Mouse (Mus musculus) megakaryocyte, adult 5-6 weeks (primary cell): ENCODE results near the gene Dapk3. TPM values are rescaled to one million over a fixed set of nuclear protein-coding genes. Genes with fewer than 3 reads are reported as not detected.
A peak's percentile ranks its signal among the peaks of the same experiment; 100 is the strongest.
"Not testable (repeated sequence)": the region's sequence is repeated elsewhere in the genome, so short reads cannot be mapped to it uniquely, and the experiment has no call there.

ENCODE experiments used
- ATAC-seq: 2 replicates; pipeline ENCODE4 v1.8.0; 2016; ENCODE audit warnings: mild to moderate bottlenecking, inconsistent platforms; ENCODE audit not compliant: poor library complexity, severe bottlenecking
- total RNA-seq, 2 experiments: library from RNA; stranded (forward) in 1 of 2; stranded (reverse) in 1 of 2; fragments of 153-499, 151-499 nt in 1 of 2; fragments of 221-1000, 200-1000 nt in 1 of 2; gene quantifications; 2 replicates each; pipeline versions ENCODE4 v1.2.3 to v1.2.4; 2015 to 2017

The Dapk3 gene
- total RNA-seq, 2 experiments from 2014 or later, result 9.8 to 27.5 TPM

DNA sequence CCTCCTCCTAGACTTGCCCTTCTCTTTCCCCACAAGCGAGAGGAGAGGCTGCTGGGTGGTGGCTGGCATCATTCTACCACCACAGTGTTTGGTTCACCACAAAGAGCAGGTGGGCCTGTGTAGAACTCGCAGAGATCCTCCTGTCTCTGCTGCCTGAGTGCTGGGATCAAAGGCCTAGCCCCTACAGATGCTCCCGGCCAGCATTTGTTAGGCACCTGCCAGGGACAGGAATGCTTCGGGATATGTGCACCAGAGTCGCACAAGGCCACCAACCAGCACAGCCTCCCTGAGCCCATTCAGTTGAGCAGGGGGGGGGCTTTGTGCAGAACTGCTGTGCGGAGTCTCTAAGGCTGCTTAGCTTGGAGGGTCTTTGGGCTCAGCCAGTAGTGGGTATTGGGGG, 37.5 kb upstream of the Dapk3 start:
- no peak for ATAC-seq

DNA sequence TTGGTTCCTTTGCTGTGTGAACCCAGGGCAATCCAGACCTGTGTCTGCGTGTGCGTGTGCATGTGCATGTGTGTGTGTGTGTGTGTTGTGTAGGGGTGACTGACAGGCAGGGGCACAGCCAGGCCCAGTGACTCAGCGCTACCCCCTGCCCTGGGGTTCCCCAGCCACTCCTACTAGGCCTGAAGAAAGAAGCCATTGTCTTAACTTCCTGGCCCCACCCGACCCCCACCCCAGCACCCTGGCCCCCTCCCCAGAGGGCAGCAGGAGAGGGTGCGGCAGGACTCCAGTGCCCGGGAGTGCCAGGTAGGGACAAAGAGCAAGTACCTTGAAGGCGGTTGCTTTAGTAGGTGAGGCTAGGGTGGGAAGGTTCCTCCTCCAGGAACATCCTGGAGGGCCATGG, 37.0 kb upstream of the Dapk3 start:
- ATAC-seq, result no peak

DNA sequence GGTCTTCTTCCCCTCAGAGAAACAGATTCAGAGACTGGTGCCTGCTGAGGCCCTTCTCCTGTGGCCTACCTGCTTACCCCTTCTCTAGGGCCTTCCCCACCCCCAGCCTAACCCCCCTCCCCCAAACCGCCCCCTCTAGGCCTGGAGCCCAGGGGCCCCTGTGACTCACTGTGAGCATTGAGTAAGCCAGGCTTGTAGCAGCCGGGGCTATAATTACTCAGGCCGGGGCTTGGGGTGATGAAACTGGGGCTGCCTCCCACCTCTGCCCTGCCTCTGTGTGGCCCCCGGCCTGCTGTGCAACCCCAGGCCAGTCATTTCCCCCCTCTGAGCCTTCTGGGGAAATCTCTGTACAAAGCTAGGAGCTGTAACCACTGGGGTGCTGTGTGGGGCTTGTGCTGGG, 36.5 kb upstream of the Dapk3 start:
- no peak for ATAC-seq

DNA sequence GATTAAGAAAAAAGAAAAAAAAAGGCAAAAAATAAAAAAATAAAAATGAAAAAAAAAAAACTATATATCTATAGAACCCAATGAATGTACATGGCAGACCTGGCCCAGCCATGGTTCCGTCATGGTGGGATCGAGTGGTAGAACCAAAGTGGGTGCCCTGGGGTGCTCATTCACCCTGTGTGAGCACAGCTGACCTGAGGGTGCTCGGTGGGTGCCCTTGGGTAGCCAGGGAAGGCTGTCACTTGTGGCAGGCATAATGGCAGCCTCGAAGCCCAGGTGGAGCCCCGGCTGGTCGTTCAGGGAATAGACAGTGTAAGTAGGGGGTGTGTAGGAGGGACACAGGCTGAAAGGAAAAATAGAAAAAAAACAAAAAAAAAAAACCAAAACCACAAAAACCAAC, 31.5 kb upstream of the Dapk3 start:
- ATAC-seq, result no peak

DNA sequence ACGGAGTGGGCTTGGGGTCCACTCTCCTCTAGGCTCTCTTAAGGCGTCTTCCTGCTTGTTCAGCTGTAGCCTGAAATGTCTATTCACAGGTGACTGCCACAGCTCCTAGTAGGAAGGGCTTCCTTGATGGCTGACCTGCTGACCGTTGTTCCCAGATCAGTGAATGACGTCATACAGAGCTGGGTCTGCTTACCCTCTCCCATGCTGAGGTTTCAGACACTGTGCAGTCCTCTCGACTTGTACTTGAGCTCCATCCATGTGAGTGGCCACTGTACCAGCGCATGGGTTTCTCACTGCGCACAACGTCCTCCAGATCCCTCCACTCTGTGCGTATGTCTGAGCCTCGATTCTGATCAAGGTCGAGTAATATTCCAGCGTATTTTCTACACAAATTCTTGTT, 30.2 kb upstream of the Dapk3 start:
- ATAC-seq, result no peak

DNA sequence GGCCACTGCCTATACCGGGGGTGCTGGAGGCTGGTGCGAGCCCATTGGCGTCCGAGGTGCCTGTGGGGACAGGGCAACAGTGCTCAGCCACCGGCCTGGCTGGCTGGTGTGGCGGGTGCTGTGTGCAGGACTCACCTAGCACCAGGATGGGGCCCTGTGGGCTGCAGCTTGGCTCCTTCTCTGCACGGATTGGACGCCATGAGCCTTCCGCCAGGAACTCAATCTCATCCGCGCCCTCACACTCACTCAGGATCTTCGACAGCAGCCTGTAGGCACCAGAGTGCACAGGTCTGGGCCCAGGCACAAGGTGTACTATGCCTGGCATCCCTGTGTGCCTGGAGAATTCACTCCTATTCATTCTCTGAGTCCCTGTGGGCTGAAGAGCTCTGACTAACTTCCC, 28.5 kb upstream of the Dapk3 start:
- no peak for ATAC-seq

DNA sequence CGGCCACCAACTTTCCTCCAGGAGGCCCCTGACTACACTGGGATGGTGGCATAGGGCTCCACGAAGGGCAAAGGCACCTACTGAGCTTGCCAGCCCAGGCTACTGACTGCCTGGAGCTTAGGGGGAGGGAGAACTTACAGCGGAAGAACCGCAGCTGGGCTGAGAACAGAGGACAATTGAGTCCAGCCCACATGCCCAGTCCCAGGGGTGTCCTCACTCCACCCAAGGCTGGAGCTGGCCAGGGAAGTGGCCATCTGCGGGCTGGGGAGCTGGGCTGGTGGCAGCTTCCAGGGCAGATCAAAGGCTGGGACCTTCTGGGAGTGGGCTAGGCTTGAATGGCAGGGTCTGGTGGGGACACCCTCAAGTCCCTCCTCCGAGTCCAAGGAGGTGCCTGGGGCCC, 28.1 kb upstream of the Dapk3 start:
- ATAC-seq, result no peak

DNA sequence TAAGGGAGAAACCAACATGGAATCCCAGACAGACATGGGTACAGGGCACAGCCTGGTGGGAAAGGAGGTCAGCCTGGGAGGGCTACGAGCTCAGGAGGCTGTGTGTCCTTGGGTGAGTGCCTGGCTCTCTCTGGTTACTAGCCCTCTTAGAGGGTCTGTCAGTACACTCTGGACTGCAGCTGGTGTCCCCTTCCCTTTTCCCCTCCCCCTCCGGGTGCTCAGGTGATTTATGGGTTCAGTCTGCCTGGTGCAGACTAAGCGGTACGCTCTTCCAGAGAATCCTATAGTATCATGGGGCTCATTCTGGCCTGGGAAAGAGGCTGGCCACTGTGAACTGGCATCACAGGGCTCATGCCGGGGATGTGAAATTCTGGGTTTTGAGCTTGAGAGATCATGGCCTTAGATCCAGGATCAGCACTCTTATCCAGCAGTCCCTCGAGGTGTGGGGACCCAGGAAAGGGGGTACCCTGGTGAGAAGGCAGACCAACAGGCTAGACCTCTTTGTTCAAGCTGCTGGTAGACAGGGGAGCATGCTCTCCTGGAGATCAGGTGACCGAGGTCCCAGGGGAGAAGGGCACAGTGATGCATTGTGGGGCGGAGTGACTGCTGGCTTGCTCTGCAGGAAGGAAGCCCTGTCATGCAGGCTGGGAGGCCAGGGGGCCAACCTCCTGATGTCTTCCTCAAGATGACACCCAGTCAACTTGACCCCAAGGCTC, 21.0 kb upstream of the Dapk3 start:
- ATAC-seq, result no peak

DNA sequence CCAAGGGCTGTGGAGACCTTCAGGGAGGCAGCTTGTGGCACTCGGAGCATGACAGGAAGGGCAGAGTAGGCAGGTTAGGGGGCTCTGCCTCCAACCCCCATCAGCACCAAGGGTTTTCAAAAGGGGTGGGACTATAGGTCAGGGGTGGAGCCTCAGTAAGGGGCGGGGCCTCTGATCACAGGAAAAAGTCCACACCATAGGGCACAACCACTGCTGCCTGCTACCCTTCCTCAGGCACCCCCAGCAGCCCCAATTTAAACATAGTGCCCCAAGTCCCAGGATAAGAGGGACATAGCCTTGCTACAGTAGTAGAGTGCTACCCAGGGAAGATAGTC, 20.5 kb upstream of the Dapk3 start:
- no peak for ATAC-seq

DNA sequence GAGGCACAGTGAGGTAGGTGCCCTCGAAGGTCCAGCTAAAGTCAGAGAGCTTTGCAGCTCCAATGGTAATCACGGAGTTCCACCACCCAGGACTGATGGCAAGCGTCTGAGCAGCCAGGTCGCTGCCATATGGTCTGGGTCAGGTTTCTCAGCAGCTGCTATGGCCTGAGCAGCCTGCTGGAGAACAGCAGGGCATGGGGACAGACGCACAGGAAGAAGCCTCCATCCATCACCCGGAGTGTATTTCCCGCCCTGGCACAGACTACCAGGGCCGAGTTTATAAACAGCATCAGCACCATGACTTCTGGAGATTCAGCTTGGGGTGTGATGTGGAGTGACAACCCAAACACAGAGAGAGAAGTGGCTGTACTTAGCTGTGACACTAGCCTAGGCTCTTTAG, 17.7 kb upstream of the Dapk3 start:
- ATAC-seq, result no peak

DNA sequence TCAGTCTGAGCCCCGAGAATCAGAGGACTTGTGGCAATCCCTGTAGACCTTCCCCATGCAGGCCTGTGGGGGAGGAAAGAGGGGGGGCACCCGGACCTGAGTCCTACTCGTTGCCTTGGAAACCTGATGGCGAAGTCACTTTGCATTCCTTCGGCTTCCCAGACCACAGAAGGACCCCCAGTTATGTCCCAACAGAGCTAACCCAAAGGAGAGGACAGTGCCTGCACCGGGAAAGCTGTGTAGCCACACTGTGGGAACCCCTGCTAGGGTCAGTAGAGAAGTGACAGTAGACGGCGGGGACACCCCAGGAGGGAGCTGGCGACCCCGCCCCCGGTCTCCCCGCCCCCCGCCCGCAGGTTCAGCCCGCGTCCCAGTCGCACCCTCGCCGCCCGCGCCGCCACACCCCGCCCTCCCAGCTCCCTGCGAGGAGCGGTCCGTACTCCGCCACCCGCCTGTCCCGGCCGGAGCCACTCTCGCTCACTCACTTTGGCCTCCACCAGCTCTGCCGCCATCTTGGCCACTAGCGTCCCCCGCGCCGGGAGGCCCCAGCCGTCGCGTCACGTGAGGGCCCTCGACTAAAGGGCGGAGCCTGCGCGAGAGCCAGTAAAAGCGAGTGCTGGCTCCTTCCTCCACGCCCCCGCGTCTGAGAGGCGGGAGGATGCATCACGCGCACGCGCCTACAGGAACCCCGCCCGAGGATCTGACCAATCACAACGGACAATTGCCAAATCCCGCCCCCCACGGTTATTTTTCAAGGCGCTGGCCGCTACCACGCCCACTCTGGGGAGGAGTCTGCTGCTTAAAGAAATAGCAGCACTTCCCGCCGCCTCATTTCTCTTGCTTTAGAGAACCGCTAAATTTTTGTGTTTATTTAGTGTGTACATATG, 15.4 kb upstream of the Dapk3 start, which contains the start of gene Pias4:
TSS of gene Pias4 (minus strand) at position 724 of the 887 bp plus-strand sequence.
- ATAC-seq, result peak; percentile 96

DNA sequence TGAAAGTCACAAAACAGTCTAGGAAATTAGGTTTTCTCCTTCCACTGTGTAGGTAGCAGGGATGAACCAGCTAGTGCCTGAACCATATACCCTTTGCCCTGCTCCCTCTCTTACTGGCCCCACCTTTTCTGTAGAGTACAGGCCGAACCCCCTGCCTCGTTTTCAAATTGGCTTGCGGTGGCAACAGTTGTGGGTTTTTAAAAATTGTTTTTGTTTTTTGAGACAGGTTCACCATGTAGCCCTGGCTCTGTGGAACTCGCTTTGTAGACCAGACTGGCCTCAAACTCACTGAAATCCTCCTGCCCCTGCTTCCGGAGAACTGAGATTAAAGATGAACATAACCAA, 14.7 kb upstream of the Dapk3 start:
- ATAC-seq, result peak; percentile 12

DNA sequence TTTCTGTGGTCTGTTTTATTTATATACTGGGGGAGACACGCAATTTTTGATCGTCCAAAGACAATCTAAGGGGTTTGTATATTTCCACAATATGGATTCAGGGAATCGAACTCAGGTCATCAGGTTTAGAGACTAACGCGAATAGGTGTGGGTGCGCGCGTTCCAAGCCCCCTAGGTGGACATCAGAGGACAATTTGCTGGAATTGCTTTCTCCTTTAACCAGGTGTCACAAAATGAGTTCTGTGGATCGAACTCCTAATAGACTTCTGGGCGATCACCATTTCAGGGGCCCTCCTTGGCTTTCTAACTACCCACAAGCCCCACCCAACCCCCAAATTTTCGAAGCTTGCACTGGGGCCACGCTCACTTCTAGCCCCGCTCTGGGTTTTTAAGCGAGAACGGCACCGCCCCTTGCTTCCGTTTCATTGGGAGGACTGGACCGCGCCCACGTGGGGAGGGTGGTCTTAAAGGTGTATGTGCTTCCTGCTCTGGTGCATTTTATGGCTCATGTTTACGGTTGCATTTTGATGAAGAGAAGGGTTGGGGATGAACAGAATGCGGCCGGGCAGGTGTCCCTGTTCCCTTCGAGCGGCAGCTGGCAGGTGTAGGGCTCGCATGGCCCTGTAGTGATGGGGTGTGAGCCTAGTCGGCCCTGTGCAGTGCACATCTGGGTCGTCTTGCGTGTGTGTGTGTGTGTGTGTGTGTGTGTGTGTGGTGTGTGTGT, 14.1 kb upstream of the Dapk3 start:
- ATAC-seq, result peak; percentile 45

DNA sequence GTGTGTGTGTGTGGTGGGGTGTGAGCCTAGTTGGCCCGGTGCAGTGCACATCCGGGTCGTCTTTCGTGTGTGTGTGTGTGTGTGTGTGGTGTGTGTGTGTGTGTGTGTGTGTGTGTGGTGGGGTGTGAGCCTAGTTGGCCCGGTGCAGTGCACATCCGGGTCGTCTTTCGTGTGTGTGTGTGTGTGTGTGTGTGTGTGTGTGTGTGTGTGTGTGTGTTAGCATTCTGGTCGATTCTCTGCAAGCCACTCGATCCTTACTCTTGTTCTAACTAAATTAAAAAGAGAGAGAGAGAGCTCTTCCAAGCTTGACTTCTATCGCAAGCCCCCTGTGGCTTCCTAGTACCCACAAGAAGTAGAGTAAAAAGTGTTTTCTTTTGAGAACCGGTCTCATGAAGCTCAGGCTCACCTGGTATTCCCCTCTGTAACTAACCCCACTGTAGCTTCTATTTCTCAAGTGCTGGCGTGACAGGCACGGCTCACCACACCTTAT, 13.3 kb upstream of the Dapk3 start:
- peak; percentile 17 for ATAC-seq

DNA sequence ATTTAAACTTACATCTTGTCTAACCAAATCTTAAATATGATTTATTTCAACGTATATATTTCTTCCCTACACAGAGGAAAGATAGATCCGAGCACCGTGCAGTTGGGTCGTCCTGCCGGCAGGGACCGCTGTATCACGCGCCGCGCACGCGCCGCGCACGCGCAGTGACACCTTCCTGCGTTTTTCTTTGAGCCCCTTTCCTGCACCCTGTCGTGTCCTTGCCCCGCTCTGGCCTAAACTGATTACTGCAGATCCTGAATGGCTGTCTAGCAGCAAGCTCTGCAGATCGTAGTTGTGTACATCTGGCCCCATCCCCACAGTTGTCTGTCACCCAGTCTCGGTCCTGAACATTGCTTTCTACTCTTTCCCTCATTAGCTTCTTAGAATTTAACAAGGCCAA, 9.7 kb upstream of the Dapk3 start:
- ATAC-seq, result peak; percentile 42

DNA sequence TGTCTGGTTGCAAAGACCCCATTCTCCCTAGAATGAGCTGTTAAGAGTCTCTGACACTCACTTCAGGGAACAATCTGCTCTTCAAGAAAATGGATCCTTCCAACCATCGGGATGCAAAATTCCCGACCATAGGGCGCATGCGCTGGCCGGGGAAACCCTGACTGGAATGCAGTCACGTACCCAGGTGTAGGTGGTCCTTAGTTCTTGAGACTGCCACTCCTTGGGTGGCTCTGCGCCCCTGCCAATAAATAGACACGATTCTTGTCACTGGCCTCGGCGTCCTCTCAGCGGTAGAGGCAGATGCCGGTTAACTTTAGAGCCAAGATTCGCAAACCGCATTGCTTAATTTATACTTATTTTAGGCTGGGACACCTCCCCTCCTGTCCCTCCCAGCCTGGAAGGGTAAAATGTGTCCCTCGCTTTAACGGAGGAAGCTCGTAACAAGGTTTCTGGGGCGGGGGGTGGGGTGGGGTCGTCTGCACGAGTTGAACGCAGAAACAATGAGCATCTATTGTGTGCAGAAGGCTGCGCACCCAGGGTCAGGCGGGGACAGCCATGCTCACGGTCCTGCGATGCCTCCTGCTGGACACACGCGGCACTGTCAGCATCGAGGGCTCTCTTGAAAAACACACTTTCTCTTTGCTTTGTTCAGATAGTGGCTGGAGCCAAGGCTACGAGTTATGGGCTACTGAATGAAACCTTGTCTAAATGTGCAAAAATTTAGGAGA, 8.0 kb upstream of the Dapk3 start:
- peak; percentile 71 for ATAC-seq

DNA sequence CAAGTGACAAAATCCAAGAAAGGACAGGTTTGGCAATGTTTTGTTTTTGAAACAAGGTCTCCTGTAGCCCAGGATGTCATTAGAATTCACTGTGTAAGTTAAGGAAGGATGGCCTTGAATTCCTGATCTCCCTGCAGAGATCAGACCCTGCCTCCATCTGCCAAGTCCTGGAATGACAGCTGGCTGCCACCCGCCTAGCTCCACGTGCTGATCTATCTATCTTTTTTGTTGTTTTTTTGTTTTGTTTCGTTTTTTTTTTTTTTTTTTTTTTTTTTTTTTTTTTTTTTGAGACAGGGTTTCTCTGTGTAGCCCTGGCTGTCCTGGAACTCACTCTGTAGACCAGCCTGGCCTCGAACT, 7.5 kb upstream of the Dapk3 start:
- not testable (repeated sequence) for ATAC-seq

DNA sequence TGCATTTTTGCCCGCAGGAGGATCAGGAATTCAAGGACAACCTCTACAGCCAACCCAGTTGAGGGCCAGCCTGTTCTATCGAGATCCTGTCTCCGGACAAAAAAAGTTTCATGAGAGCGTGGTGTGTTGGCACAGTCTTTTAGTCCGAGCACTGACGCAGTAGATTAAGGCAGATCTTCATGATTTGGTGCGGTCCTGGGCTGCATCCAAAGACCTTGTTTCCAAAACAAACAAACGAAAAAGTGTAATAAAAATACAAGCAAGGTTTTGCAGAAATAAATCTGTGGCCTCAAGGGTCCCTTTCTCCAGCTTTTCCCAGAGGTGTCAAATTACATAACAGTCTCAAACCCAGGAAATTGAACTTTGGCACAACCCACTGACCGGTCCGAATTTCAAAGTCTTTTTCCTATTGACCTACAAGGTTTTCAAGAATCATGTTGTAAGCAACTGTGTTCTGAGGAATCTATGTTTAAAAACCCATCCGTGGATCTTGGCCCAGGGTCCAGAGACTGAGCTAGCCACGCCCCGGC, 6.8 kb upstream of the Dapk3 start:
- no peak for ATAC-seq

DNA sequence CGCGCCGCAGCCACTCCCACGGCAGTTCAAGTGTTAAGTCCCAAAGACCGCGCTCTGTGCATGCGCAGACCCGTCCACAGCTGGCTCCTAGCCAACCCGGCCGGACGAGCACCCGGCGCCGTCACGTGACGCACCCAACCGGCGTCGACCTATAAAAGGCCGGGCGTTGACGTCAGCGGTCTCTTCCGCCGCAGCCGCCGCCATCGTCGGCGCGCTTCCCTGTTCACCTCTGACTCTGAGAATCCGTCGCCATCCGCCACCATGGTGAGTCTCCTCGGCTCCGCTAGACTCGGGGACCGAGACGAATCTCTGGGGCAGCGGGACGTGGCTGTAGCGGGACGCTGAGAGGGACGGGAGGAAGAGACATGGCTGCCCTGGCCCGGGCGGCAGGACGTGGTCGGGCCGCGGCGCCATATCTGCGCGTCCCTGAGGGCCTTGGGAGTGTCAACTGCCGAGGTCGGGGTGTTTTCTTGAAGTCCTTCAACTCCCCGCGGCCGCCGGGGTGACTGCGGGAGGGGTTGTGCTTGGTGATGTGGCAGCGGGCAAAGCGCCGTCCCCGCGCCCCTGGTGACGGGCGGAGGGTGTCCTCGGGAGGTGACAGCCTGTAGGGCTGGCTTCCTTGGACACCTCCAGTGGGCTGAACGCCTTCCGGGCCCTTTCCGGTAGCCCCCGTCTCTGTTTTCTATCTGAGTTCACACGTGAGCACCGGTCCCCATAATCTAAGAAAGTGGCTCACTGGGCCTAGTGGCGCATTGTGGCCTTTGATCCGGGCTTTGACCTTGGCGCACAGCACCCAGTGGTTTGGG, 6.1 kb upstream of the Dapk3 start, which contains the start of gene Eef2:
TSS of gene Eef2 (plus strand) at position 166 of the 806 bp plus-strand sequence.
- peak; percentile 68 for ATAC-seq

DNA sequence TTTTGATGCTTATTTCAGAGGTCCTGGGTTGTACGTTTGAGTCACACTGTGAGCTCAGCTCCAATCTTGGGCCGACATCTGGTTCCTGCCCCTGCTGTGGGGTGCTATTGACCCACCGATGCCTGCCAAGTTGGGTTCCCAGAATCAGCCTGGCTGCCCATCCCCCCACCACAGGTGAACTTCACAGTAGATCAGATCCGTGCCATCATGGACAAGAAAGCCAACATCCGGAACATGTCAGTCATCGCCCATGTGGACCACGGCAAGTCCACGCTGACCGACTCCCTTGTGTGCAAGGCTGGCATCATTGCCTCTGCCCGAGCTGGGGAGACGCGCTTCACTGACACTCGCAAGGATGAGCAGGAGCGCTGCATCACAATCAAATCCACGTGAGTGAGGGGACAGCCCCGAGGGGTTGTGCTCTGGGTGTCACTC, 5.3 kb upstream of the Dapk3 start:
- ATAC-seq, result no peak
